Mouse (Mus musculus): ENCODE data around the gene Tnip1.

GRCm38 (mm10) chr11:54936771-54937140 is 26.0 kb downstream of the Tnip1 start:
- TF ChIP-seq POLR2A (IDR thresholded peaks at IDR 0.05; ENCODE audit: low read depth, low read length) = no peak
- no peak for TF ChIP-seq CTCF (conservative IDR thresholded peaks at IDR 0.05; ENCODE audit: insufficient read depth, insufficient read length, low read depth, low read length)
